ENCODE assay signal across 8 mouse cellular contexts in genomic region chr17:69180905-69181559, GRCm38 (mm10).
DNase-seq lines count a peak whose midpoint lies in the region; ATAC-seq and TF ChIP-seq lines count a peak whose summit lies in the region.

No protein-coding gene starts in this region.

- H3K27ac ChIP-seq in forebrain, embryonic 13.5 days, result peak overlapping the region; percentile 67
- H3K27ac ChIP-seq in hindbrain, embryonic 10.5 days, result peak overlapping the region; percentile 79
- peak overlapping the region; percentile 41; the same call in 1 of the 2 replicates for H3K27ac ChIP-seq in liver, embryonic 16.5 days (ENCODE audit: low read length)
- peak overlapping the region; percentile 55 for H3K27ac ChIP-seq in small intestine, adult 2 months (ENCODE audit: insufficient read depth, low read depth, low read length)

- H3K4me1 ChIP-seq in forebrain, embryonic 13.5 days, result peaks cover 29% of the 10 kb centered on the region
- peaks cover 32% of the 10 kb centered on the region for H3K4me1 ChIP-seq in hindbrain, embryonic 10.5 days (replicated peaks)
- H3K4me1 ChIP-seq in liver, embryonic 16.5 days (ENCODE audit: control insufficient read depth, low read depth, low read length), result peaks cover 3% of the 10 kb centered on the region
- peaks cover 12% of the 10 kb centered on the region for H3K4me1 ChIP-seq in small intestine, adult 2 months (ENCODE audit: control insufficient read depth, insufficient read depth, insufficient read length, low read length)

- no peaks in the 10 kb centered on the region for H3K36me3 ChIP-seq in forebrain, embryonic 13.5 days (ENCODE audit: poor library complexity, severe bottlenecking)
- H3K36me3 ChIP-seq in hindbrain, embryonic 10.5 days, result no peaks in the 10 kb centered on the region
- H3K36me3 ChIP-seq in liver, embryonic 16.5 days (ENCODE audit: control insufficient read depth, insufficient read depth), result no peaks in the 10 kb centered on the region
- peaks cover 5% of the 10 kb centered on the region; the same call in 1 of the 2 replicates for H3K36me3 ChIP-seq in small intestine, adult 2 months (ENCODE audit: control insufficient read depth, insufficient read depth, low read length)

- DNase-seq in right cerebral cortex, postnatal 10 days (ENCODE audit: low spot score in 2 of 2), result peak; percentile 48 to 57
- DNase-seq in right cerebral cortex, postnatal 25 days, result no peak
- no peak for DNase-seq in hindbrain, embryonic 10.5 days (ENCODE audit: low spot score)
- DNase-seq in left cerebral cortex, adult 18-20 months (ENCODE audit: low spot score in 2 of 2), result no peak
- no peak for DNase-seq in layer of hippocampus, postnatal 36 days

- TF ChIP-seq CTCF in small intestine, adult 2 months (IDR thresholded peaks at IDR 0.05; ENCODE audit: extremely low read depth, insufficient read length, insufficient replicate concordance, low read depth, low read length), result no peak

- WGBS in forebrain, embryonic 13.5 days, result 32% methylated on average over 12 of the region's 12 CpGs
- WGBS in hindbrain, embryonic 10.5 days, result 35% methylated on average over 12 of the region's 12 CpGs
- WGBS in liver, embryonic 16.5 days (ENCODE audit: insufficient replicate concordance), result 13% methylated on average over 12 of the region's 12 CpGs
- WGBS in small intestine, adult 2 months, result 18% methylated on average over 12 of the region's 12 CpGs

- H3K9ac ChIP-seq in forebrain, embryonic 13.5 days, result no peak overlapping the region
- H3K9ac ChIP-seq in liver, embryonic 16.5 days (ENCODE audit: low read depth, low read length), result no peak overlapping the region

- ATAC-seq in forebrain, embryonic 13.5 days, result peak; percentile 77
- ATAC-seq in liver, embryonic 16.5 days (ENCODE audit: low read depth), result peak; percentile 48; the same call in 1 of the 2 replicates

- H3K4me3 ChIP-seq in forebrain, embryonic 13.5 days, result no peak overlapping the region
- H3K4me3 ChIP-seq in hindbrain, embryonic 10.5 days, result 0 out of 2 replicates have a peak overlapping the region, but pooled peaks have one; percentile 11
- H3K4me3 ChIP-seq in liver, embryonic 16.5 days (ENCODE audit: low read depth, low read length), result no peak overlapping the region
- H3K4me3 ChIP-seq in small intestine, adult 2 months (ENCODE audit: low read depth, low read length), result peak overlapping the region; percentile 15; the same call in 1 of the 2 replicates

- H3K9me3 ChIP-seq in forebrain, embryonic 13.5 days (replicated peaks), result no peaks in the 10 kb centered on the region
- H3K9me3 ChIP-seq in hindbrain, embryonic 10.5 days, result no peaks in the 10 kb centered on the region
- H3K9me3 ChIP-seq in liver, embryonic 16.5 days (replicated peaks; ENCODE audit: control insufficient read depth, low read length), result no peaks in the 10 kb centered on the region

- TF ChIP-seq POLR2A in small intestine, adult 2 months (IDR thresholded peaks at IDR 0.05; ENCODE audit: low read depth, low read length), result no peak

- H3K4me2 ChIP-seq in forebrain, embryonic 13.5 days, result peak overlapping the region; percentile 36
- H3K4me2 ChIP-seq in liver, embryonic 16.5 days (ENCODE audit: low read depth, low read length), result no peak overlapping the region

- no peaks in the 10 kb centered on the region for H3K27me3 ChIP-seq in forebrain, embryonic 13.5 days
- H3K27me3 ChIP-seq in hindbrain, embryonic 10.5 days (ENCODE audit: insufficient read depth, poor library complexity, severe bottlenecking), result no peaks in the 10 kb centered on the region
- H3K27me3 ChIP-seq in liver, embryonic 16.5 days (ENCODE audit: control insufficient read depth, insufficient read depth, low read depth, low read length), result no peaks in the 10 kb centered on the region
- no peaks in the 10 kb centered on the region for H3K27me3 ChIP-seq in small intestine, adult 2 months (ENCODE audit: control insufficient read depth, insufficient read depth, low read length)

Comparison
In these comparisons a context has a peak if more than half of its experiments do, and no peak if none do; other contexts are left out.
1. DNase-seq: peak in right cerebral cortex, postnatal 10 days (2 of 2); none in right cerebral cortex, postnatal 25 days (single experiment), hindbrain, embryonic 10.5 days (single experiment), left cerebral cortex, adult 18-20 months (0 of 2) and layer of hippocampus, postnatal 36 days (0 of 2).
2. H3K4me3 ChIP-seq: peak in hindbrain, embryonic 10.5 days (single experiment) and small intestine, adult 2 months (single experiment); none in forebrain, embryonic 13.5 days (single experiment) and liver, embryonic 16.5 days (single experiment).
3. Peak in every context shown above with its lines, with median percentiles within 50 percentile points of each other: H3K27ac ChIP-seq.